Mouse (Mus musculus) small intestine, adult 2 months (tissue): Measurements from ENCODE around the gene Lcp1. TPM values are rescaled to one million over a fixed set of nuclear protein-coding genes. Genes with fewer than 3 reads are reported as not detected.

ENCODE experiments used
- H3K27ac ChIP-seq: fragments of 200-500 bp; 2 replicates; pipeline ENCODE4 v1.5.1; 2012; ENCODE audit warnings: low read depth, low read length, control low read depth, inconsistent platforms; ENCODE audit not compliant: insufficient read depth
- H3K27me3 ChIP-seq: fragments of 200-500 bp; 2 replicates; pipeline ENCODE4 v1.6.1; 2012; ENCODE audit warnings: mild to moderate bottlenecking, moderate library complexity, low read length, inconsistent platforms; ENCODE audit not compliant: control insufficient read depth, insufficient read depth
- H3K36me3 ChIP-seq: fragments of 200-500 bp; 2 replicates; pipeline ENCODE4 v1.6.1; 2012; ENCODE audit warnings: mild to moderate bottlenecking, low read length, control low read depth, inconsistent platforms; ENCODE audit not compliant: control insufficient read depth, insufficient read depth
- H3K4me1 ChIP-seq: fragments of 200-500 bp; 2 replicates; pipeline ENCODE4 v1.6.1; 2012; ENCODE audit warnings: low read length, inconsistent platforms, mixed read lengths; ENCODE audit not compliant: control insufficient read depth, insufficient read depth, insufficient read length
- H3K4me3 ChIP-seq: fragments of 200-500 bp; 2 replicates; pipeline ENCODE4 v1.5.1; 2012; ENCODE audit warnings: low read depth, mild to moderate bottlenecking, control low read depth, inconsistent platforms, low read length, moderate library complexity
- CTCF ChIP-seq: fragments of 200-500 bp; IDR thresholded peaks from 2 replicates; pipeline ENCODE4 v1.5.1; 2012; ENCODE audit warnings: low read depth, mild to moderate bottlenecking, control low read depth, inconsistent platforms, low read length, moderate library complexity, mixed read lengths; ENCODE audit not compliant: insufficient replicate concordance, insufficient read length; ENCODE audit errors: extremely low read depth
- POLR2A ChIP-seq: fragments of 200-500 bp; IDR thresholded peaks from 2 replicates; pipeline ENCODE4 v1.6.1; 2012; ENCODE audit warnings: low read depth, mild to moderate bottlenecking, control low read depth, inconsistent platforms, low read length, moderate library complexity
- WGBS: fragments of 180-500 bp; shearing (Covaris S2); methylation state at CpG from one replicate; pipeline ENCODE4 v1.1.7; 2018; 5-methylcytosine and 5-hydroxymethylcytosine counted together
- polyA plus RNA-seq: library from polyadenylated mRNA; depleted of rRNA; stranded (reverse); fragments of >200 nt; gene quantifications from 2 replicates; pipeline ENCODE4 v1.2.3, GENCODE M21; 2012

Lcp1 gene
- polyA plus RNA-seq, 1 experiment, result 5.6 TPM

- no peak overlapping the region for H3K4me3 ChIP-seq
- 53% methylated on average over 2 of the region's 2 CpGs for WGBS
- no peaks in the 10 kb centered on the region for H3K27me3 ChIP-seq
- H3K27ac ChIP-seq, result no peak overlapping the region
- no peaks in the 10 kb centered on the region for H3K4me1 ChIP-seq
- TF ChIP-seq CTCF (no peak), POLR2A (no peak)
- H3K36me3 ChIP-seq, result peaks cover 5% of the 10 kb centered on the region; the same call in 1 of the 2 replicates
Observed at GRCm38 (mm10) chr14:75229834-75230233, 98.9 kb downstream of the Lcp1 start.

- Histone ChIP-seq H3K27me3 (no peaks in the 10 kb centered on the region), H3K27ac (no peak overlapping the region), H3K36me3 (peaks cover 5% of the 10 kb centered on the region; the same call in 1 of the 2 replicates), H3K4me3 (no peak overlapping the region), H3K4me1 (no peaks in the 10 kb centered on the region)
- TF ChIP-seq POLR2A, result no peak
- 85% methylated on average over 5 of the region's 5 CpGs for WGBS
Observed at GRCm38 (mm10) chr14:75233070-75233469, 102.2 kb downstream of the Lcp1 start.

GRCm38 (mm10) chr14:75235552-75235951 lies 104.7 kb downstream of the Lcp1 start:
- no peak for TF ChIP-seq POLR2A
- no peak for TF ChIP-seq CTCF
- WGBS, result 91% methylated on average over 8 of the region's 8 CpGs
- no peaks in the 10 kb centered on the region for H3K36me3 ChIP-seq
- H3K27ac ChIP-seq, result no peak overlapping the region
- no peak overlapping the region for H3K4me3 ChIP-seq
- H3K4me1 ChIP-seq, result no peaks in the 10 kb centered on the region
- no peaks in the 10 kb centered on the region for H3K27me3 ChIP-seq

DNA sequence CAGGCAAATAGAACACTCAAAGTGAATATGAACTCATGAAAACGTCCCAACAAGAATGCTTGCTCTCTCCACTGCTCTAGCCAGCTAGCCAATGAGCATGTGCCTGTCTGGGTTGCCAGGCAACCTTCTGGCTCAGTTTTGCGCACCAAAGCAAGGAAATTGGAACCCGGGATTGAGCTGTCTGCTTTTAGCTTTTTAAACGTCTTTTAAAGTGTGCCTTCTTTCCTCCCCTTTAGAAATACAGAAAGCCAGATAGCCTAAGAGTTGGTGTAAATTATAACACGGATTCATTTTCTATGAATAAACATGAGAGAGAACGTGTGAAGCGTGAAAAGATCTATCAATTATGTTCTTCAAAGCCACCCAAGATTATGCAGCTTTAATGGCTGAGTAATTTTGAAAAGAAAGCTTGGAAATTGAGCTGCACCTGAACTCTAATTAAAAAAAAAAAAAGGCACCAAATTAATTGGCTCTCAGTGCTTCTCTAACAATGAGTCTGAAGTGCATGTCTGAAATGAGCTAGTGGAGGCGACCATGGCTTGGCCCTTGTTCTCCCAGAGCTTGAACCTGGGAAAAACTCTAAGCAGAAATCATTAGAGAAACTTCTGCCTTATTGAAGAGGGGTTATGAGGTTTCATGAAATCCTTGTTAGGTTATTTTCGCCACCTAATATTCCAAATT lies 105.2 kb downstream of the Lcp1 start:
- Histone ChIP-seq H3K36me3 (no peaks in the 10 kb centered on the region), H3K27ac (no peak overlapping the region), H3K4me1 (no peaks in the 10 kb centered on the region), H3K4me3 (no peak overlapping the region), H3K27me3 (no peaks in the 10 kb centered on the region)
- WGBS, result 68% methylated on average over 9 of the region's 9 CpGs
- TF ChIP-seq POLR2A, result no peak

DNA sequence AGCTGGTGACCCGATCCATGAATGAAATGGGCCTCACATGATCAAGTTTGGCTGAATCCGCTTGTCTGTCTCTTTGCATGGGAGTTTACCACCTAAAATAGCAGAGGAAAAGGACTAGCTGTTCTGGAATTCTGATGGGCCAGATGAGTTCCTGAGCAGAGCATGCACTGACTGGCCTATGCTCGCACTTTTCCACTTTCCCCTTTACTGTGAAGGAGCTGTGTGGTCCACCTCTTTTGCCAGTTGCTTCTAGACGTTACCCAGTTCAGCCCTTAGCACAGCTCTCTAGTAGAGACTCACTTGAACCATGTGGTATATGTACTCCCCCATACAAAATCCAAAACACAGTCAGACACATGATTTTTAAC lies 105.7 kb downstream of the Lcp1 start:
- no peak overlapping the region for H3K4me3 ChIP-seq
- TF ChIP-seq CTCF, result no peak
- TF ChIP-seq POLR2A, result no peak
- no peak overlapping the region for H3K27ac ChIP-seq
- no peaks in the 10 kb centered on the region for H3K36me3 ChIP-seq
- H3K27me3 ChIP-seq, result no peaks in the 10 kb centered on the region
- WGBS, result 88% methylated on average over 4 of the region's 4 CpGs
- no peaks in the 10 kb centered on the region for H3K4me1 ChIP-seq

DNA sequence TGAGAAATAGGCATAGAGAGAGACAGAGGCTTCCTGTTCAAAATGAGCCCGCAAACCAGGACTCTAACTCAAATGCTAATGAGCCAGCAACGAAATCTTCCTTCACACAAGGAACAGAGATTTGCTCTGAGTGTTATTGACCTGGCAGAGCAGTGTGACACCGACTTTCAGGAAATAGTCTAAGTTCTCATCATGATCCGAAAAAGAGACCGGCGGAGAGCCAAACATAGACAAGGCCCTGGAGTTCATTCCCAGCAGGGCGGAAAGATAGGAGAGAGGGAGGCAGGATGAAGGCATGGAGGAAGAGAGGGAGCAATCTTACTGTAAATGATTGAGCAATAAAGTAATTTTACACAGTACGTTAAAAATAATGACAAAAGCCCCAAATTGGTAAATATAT lies 106.2 kb downstream of the Lcp1 start:
- no peak overlapping the region for H3K27ac ChIP-seq
- TF ChIP-seq CTCF (no peak), POLR2A (no peak)
- H3K4me3 ChIP-seq, result no peak overlapping the region
- WGBS, result 74% methylated on average over 8 of the region's 8 CpGs
- H3K27me3 ChIP-seq, result no peaks in the 10 kb centered on the region
- H3K4me1 ChIP-seq, result no peaks in the 10 kb centered on the region
- H3K36me3 ChIP-seq, result no peaks in the 10 kb centered on the region

DNA sequence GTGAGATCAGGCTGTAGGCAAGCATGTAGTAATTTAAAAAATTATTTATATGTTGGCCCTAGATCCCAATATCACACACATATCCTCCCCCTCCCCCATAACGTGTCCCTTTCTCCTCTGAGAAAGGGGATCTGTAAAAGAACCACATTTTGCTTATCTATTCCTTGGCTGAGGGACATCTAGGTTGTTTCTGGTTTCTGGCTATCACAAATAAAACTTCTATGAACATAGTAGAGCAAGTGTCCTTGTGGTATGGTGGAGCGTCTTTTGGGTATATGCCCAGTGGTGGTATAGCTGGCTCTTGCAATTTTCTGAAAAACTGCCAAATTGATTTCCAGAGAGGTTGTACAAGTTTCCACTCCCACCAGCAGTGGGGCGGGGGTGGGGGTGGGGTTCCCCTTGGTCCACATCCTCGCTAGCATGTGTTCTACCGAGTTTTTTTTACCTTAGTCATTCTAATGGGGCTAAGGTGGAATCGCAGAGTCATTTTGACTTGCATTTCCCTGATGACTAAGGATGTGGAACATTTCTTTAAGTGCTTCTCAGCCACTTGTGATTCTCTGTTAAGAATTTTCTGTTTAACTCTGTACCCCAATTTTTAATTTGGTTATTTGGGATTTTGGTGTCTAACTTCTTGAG lies 107.3 kb downstream of the Lcp1 start:
- no peaks in the 10 kb centered on the region for H3K4me1 ChIP-seq
- WGBS, result 65% methylated on average over 6 of the region's 6 CpGs
- H3K27me3 ChIP-seq, result no peaks in the 10 kb centered on the region
- no peak overlapping the region for H3K4me3 ChIP-seq
- no peak overlapping the region for H3K27ac ChIP-seq
- no peaks in the 10 kb centered on the region for H3K36me3 ChIP-seq
- TF ChIP-seq CTCF (no peak), POLR2A (no peak)
